In genomic region chr15:80034366-80034765, GRCm38 (mm10) we compare ENCODE assay signal across 22 mouse cellular contexts. TPM values are rescaled to one million over a fixed set of nuclear protein-coding genes. Genes with fewer than 3 reads are reported as not detected.
DNase-seq lines count a peak whose midpoint lies in the region; ATAC-seq lines count a peak whose summit lies in the region.
"Had no signal": no experiment of that assay in that cellular context is flagged by ENCODE, and none has a peak within 500 bp of the region (broad histone marks: within the 10 kb centered on the region; RNA-seq: fewer than 3 reads in every experiment).

No protein-coding gene starts in this region.

- H3K27ac ChIP-seq in midbrain, embryonic 11.5 days (ENCODE audit: low read depth, low read length), result no peak overlapping the region
- H3K27ac ChIP-seq in midbrain, embryonic 13.5 days, result no peak overlapping the region
- H3K27ac ChIP-seq in macrophage, result peak overlapping the region; percentile 46
- H3K27ac ChIP-seq: embryonic facial prominence, embryonic 15.5 days; heart, adult 2 months; hindbrain, embryonic 10.5 days; hindbrain, embryonic 14.5 days had no signal

- no peak overlapping the region for H3K4me3 ChIP-seq in midbrain, embryonic 11.5 days (ENCODE audit: low read depth, low read length)
- H3K4me3 ChIP-seq in midbrain, embryonic 13.5 days (replicated peaks), result no peak overlapping the region
- H3K4me3 ChIP-seq in macrophage (ENCODE audit: inconsistent target), result no peak overlapping the region
- H3K4me3 ChIP-seq: embryonic facial prominence, embryonic 15.5 days; erythroblast, embryonic 14.5 days; forebrain, embryonic 10.5 days; heart, adult 2 months; heart, embryonic 12.5 days; hindbrain, embryonic 10.5 days had no signal

- 79% methylated on average over 7 of the region's 7 CpGs for WGBS in midbrain, embryonic 11.5 days
- WGBS in midbrain, embryonic 13.5 days, result 72% methylated on average over 7 of the region's 7 CpGs
- 79% methylated on average over 7 of the region's 7 CpGs for WGBS in macrophage (ENCODE audit: missing documents)

- H3K4me1 ChIP-seq in midbrain, embryonic 11.5 days (ENCODE audit: control insufficient read depth, insufficient read depth, low read length), result no peaks in the 10 kb centered on the region
- H3K4me1 ChIP-seq in midbrain, embryonic 13.5 days (replicated peaks), result no peaks in the 10 kb centered on the region
- H3K4me1 ChIP-seq: embryonic facial prominence, embryonic 15.5 days had no signal

- no peaks in the 10 kb centered on the region for H3K36me3 ChIP-seq in midbrain, embryonic 11.5 days (ENCODE audit: control insufficient read depth, insufficient read depth, low read length)
- no peaks in the 10 kb centered on the region for H3K36me3 ChIP-seq in midbrain, embryonic 13.5 days
- no peaks in the 10 kb centered on the region for H3K36me3 ChIP-seq in macrophage (ENCODE audit: inconsistent target)
- H3K36me3 ChIP-seq: embryonic facial prominence, embryonic 15.5 days; forebrain, embryonic 10.5 days; heart, embryonic 12.5 days; hindbrain, embryonic 10.5 days had no signal

- no peak overlapping the region for H3K9ac ChIP-seq in midbrain, embryonic 11.5 days (ENCODE audit: low read length)
- no peak overlapping the region for H3K9ac ChIP-seq in midbrain, embryonic 13.5 days (replicated peaks)
- H3K9ac ChIP-seq: embryonic facial prominence, embryonic 15.5 days; heart, embryonic 12.5 days; hindbrain, embryonic 14.5 days had no signal

- peak; percentile 79 for DNase-seq in midbrain, embryonic 11.5 days (ENCODE audit: low spot score, missing footprints)
- peak; percentile 24 for DNase-seq in T-cell, adult 2 months (ENCODE audit: low spot score)
- no peak for DNase-seq in frontal cortex, postnatal 36 days (ENCODE audit: low spot score in 2 of 2)
- no peak for DNase-seq in ovary, postnatal 10 days (ENCODE audit: low spot score)
- DNase-seq in layer of hippocampus, adult 9-11 months, result no peak
- DNase-seq: adrenal gland, postnatal 14 days; B cell, adult 2 months; cerebellum, adult 2 months; cerebellum, postnatal 10 days; embryo, embryonic 11 days; gastrocnemius, postnatal 10 days; heart, adult 2 months had no signal

- no peaks in the 10 kb centered on the region for H3K27me3 ChIP-seq in midbrain, embryonic 11.5 days (ENCODE audit: control insufficient read depth, insufficient read depth, low read length)
- no peaks in the 10 kb centered on the region for H3K27me3 ChIP-seq in midbrain, embryonic 13.5 days
- H3K27me3 ChIP-seq: embryonic facial prominence, embryonic 15.5 days; heart, embryonic 12.5 days had no signal

- ATAC-seq in midbrain, embryonic 11.5 days (ENCODE audit: low FRiP score), result no peak
- no peak for ATAC-seq in midbrain, embryonic 13.5 days
- ATAC-seq: activated CD4-positive, CD25-positive, alpha-beta regulatory T cell, adult 4 months; forebrain, embryonic 14.5 days had no signal

- H3K79me2 ChIP-seq in macrophage (ENCODE audit: inconsistent target), result no peaks in the 10 kb centered on the region

- H3K9me3 ChIP-seq in midbrain, embryonic 11.5 days (ENCODE audit: control insufficient read depth, low read length), result 0 out of 2 replicates have a peak, but pooled peaks cover 3% of the 10 kb centered on the region
- H3K9me3 ChIP-seq in midbrain, embryonic 13.5 days, result no peaks in the 10 kb centered on the region

- no peak overlapping the region for H3K4me2 ChIP-seq in midbrain, embryonic 11.5 days
- H3K4me2 ChIP-seq in midbrain, embryonic 13.5 days (replicated peaks), result no peak overlapping the region
- H3K4me2 ChIP-seq: embryonic facial prominence, embryonic 15.5 days; heart, embryonic 12.5 days; hindbrain, embryonic 14.5 days had no signal

RNA-seq across cellular contexts. Expression of gene Pdgfb, which starts 19.6 kb away (rescaled TPM):
- polyA plus RNA-seq in midbrain, embryonic 11.5 days (2014; fragmentation: Nextera tagmentation; extraction: Ambion mirVana), result 1.5 and 2.0 TPM in 2 replicates
- polyA plus RNA-seq in midbrain, embryonic 13.5 days (2015; fragmentation: Nextera tagmentation; extraction: Ambion mirVana), result 2.1 and 2.3 TPM in 2 replicates
- total RNA-seq in macrophage (2018; cell fraction: chromatin; rRNA removed), result 10 to 100 TPM in 12 of 26 experiments, 1 to 10 TPM in 14; 2.3 to 61.6 (median 9.1) TPM
- 10 to 100 TPM in 12 of 26 experiments, 1 to 10 TPM in 14; 2.9 to 35.1 (median 6.4) TPM for total RNA-seq in macrophage (2018; cell fraction: cytosol; rRNA removed)
- total RNA-seq in macrophage (2018; cell fraction: nucleus; rRNA removed), result 10 to 100 TPM in 15 of 26 experiments, 1 to 10 TPM in 11; 5.4 to 78.2 (median 13.6) TPM
- polyA plus RNA-seq in macrophage (2018), result 10.0 to 24.1 TPM (median 11.9 TPM) in 3 replicates

RNA-seq across cellular contexts. Expression of gene Syngr1, which starts 56.8 kb away (rescaled TPM):
- polyA plus RNA-seq in midbrain, embryonic 11.5 days (2014; fragmentation: Nextera tagmentation; extraction: Ambion mirVana), result 6.2 and 7.4 TPM in 2 replicates
- 20.6 and 26.2 TPM in 2 replicates for polyA plus RNA-seq in midbrain, embryonic 13.5 days (2015; fragmentation: Nextera tagmentation; extraction: Ambion mirVana)
- 100 to 1,000 TPM in 11 of 26 experiments, 10 to 100 TPM in 14, 1 to 10 TPM in 1; 8.5 to 192 (median 76.8) TPM for total RNA-seq in macrophage (2018; cell fraction: chromatin; rRNA removed)
- 100 to 1,000 TPM; 185 to 377 (median 258) TPM for total RNA-seq in macrophage (2018; cell fraction: cytosol; rRNA removed)
- total RNA-seq in macrophage (2018; cell fraction: nucleus; rRNA removed), result 100 to 1,000 TPM in 19 of 26 experiments, 10 to 100 TPM in 7; 29.5 to 228 (median 114) TPM
- 139 to 428 TPM (median 314 TPM) in 3 replicates for polyA plus RNA-seq in macrophage (2018)

RNA-seq across cellular contexts. Expression of gene Rpl3, which starts 57.3 kb away (rescaled TPM):
- 1,032 and 1,053 TPM in 2 replicates for polyA plus RNA-seq in midbrain, embryonic 11.5 days (2014; fragmentation: Nextera tagmentation; extraction: Ambion mirVana)
- polyA plus RNA-seq in midbrain, embryonic 13.5 days (2015; fragmentation: Nextera tagmentation; extraction: Ambion mirVana), result 608 and 612 TPM in 2 replicates
- 100 to 1,000 TPM in 24 of 26 experiments, 10 to 100 TPM in 2; 70.8 to 495 (median 240) TPM for total RNA-seq in macrophage (2018; cell fraction: chromatin; rRNA removed)
- total RNA-seq in macrophage (2018; cell fraction: cytosol; rRNA removed), result 100 to 1,000 TPM; 413 to 862 (median 571) TPM
- total RNA-seq in macrophage (2018; cell fraction: nucleus; rRNA removed), result 100 to 1,000 TPM; 139 to 883 (median 221) TPM
- polyA plus RNA-seq in macrophage (2018), result 633 to 940 TPM (median 770 TPM) in 3 replicates

Comparison
In these comparisons a context has a peak if more than half of its experiments do, and no peak if none do; other contexts are left out.
1. DNase-seq: peak in midbrain, embryonic 11.5 days (single experiment) and T-cell, adult 2 months (single experiment); none in frontal cortex, postnatal 36 days (0 of 2), ovary, postnatal 10 days (single experiment) and layer of hippocampus, adult 9-11 months (single experiment).